Mouse (Mus musculus) right cerebral cortex, postnatal 25 days (tissue): ENCODE data around the gene Ppat.
"Not testable (repeated sequence)": the region's sequence is repeated elsewhere in the genome, so short reads cannot be mapped to it uniquely, and the experiment has no call there.

ENCODE experiments used
- DNase-seq: peaks from one replicate; pipeline ENCODE4 v3.0.0; 2022

Ppat gene

GRCm38 (mm10) chr5:76947142-76947541 is 4.2 kb downstream of the Ppat start:
- DNase-seq: no peak

DNA sequence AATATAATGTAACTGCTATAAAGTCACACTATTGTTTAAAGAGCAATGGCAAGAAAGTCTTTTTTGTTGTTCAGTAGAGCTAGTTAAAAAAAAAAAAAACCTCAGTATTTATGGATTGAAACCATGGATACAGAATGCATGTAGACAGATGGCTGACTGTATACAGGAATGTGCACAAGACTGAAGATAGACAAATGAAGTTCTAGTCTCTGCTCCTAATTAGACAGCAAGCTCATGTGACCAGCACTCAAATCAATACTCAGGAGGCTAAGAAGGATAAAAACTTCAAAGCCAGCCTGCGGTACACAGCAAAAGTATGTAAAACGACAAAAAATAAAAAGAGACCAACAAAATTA is 5.7 kb downstream of the Ppat start:
- no peak for DNase-seq

GRCm38 (mm10) chr5:76944965-76945677 is 6.3 kb downstream of the Ppat start:
- no peak for DNase-seq

DNA sequence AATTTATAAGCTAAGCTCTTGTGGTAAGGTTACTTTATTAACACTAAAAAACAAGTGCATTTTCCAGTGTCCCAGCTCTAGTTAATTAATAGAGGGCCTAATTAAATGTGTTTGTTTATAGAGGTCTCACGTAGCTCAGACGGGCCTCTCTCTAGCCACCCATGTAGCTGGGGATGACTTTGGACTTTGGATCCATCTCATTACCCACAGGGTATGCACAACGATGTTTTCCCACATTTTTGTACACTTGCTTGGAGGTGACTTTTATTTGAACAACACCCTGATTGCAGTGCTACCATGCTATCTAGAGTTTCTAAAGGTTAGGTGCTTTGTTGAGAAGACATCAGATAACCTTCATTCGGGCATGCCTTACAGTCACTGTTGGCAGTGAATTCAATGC is 8.9 kb downstream of the Ppat start:
- no peak for DNase-seq

- DNase-seq: no peak
Observed at GRCm38 (mm10) chr5:76941975-76942374, 9.4 kb downstream of the Ppat start.

GRCm38 (mm10) chr5:76939717-76940116 is 11.7 kb downstream of the Ppat start:
- no peak for DNase-seq

DNA sequence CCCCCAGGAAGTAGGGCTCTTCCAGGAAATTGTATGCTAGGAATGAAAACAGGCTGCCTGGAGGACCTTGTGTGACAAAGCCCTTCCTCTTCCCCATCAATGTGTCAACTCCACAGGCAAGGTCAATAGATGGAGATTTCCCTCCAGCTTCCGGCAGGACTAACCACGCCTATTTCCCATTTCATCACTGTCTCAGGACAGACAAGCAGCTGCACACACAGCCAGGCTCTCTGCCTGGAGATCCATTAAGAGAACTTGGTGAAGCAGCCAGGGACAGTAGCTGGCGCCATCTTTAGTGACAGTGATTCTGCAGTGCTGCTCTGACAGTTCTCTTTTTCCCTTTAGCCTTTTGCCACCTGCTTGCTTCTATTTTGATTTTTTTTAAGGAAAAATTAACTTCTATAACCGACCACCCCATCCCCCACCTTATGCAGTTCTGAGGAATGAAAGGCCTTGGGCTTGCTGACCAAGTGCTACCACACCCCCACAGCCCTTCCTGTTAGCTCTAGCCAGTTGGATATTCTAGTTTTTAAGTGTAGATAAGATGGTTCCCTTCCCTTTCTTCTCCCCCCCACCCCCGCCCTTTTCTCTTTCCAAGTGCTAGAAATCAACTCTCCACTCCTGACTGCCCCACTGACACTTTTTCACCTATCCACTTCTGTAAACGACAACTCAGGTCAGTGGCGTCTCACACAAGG is 22.0 kb downstream of the Ppat start:
- DNase-seq: no peak

- DNase-seq: no peak
Observed at GRCm38 (mm10) chr5:76928124-76928832, 23.1 kb downstream of the Ppat start.

GRCm38 (mm10) chr5:76924296-76924695 is 27.1 kb downstream of the Ppat start:
- no peak for DNase-seq

DNA sequence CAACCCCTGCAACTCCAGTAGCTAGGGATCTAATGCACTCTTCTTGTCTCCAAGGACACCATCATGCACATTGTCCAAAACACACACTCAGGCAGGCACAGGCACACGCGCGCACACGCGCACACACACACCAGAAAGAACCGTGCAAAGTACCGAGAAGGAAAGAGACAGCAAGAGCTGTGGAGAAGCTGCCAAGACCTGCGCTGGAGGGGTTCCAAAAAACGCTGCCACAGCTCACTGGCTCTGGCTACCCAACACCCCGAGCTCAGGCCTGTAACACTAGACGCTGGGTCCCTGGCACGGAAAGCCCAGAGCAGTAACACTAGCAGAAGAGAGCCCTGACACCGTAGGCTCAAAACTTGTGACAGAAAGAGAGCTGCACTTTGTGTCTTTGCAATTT is 27.9 kb downstream of the Ppat start:
- peak; percentile 42 for DNase-seq

DNA sequence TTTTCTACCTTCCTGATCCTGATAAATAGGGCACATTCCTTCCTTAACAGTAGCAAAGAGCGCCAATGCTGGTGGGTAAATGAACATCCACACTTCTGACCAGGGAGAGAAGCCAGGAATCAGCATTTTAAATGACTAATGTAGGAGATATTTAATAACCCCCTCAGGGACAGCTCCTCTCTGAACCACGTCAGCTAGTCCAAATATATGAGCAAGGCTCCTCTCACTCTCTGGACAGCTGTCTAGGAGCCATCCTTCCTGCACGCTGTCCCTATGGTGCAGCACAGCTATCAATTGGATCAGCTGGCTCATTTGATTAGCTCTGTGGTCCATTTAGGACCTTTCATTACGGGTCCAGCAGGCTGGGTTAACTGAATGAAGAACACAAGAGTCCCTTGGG is 28.5 kb downstream of the Ppat start:
- DNase-seq: no peak

GRCm38 (mm10) chr5:76912522-76912921 is 38.9 kb downstream of the Ppat start:
- DNase-seq: not testable (repeated sequence)

GRCm38 (mm10) chr5:76910807-76911206 is 40.6 kb downstream of the Ppat start:
- no peak for DNase-seq

DNA sequence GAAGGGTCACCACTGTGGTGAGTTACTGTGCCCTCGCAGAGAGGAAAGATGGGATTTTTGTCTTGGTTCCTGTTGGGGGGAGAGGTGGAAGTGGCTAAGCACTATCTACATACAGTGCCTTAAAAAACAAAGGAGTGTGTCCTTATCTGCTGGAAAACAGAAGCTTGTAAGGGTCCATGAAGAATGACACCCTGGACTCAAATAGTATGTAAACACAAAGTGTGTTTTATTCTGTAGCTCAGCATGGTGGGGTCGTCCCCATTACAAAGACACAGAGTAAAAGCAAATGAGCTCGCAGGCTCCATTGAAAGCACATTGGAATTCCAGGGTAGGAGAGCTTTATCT is 45.3 kb downstream of the Ppat start:
- no peak for DNase-seq

- DNase-seq: peak; percentile 96
Observed at GRCm38 (mm10) chr5:76905405-76906154, 45.8 kb downstream of the Ppat start, which contains the start of gene Aasdh. Aasdh (minus strand) TSS chr5:76905514.

- no peak for DNase-seq
Observed at GRCm38 (mm10) chr5:76904713-76905404, 46.5 kb downstream of the Ppat start.

DNA sequence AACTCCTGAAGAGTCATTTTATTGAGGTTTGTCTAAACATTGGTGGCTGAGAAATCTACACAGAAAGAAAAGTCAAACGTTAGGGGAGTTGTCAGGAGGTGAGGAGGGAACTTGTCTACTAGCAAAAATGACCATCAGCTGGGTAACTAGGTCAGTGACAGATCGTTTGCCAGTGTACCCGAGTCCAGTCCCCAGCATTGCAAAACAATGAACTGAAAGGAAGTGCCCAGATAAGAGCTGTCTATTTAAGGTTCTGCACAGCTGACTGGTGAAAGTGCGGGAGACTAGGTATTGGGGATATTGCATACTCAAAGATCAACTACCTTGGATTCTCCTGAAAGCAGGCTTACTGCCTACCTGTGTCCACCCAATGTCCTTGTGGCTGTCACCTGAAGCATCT is 49.2 kb downstream of the Ppat start:
- DNase-seq: no peak

GRCm38 (mm10) chr5:76893084-76893483 is 58.3 kb downstream of the Ppat start:
- DNase-seq: no peak

- DNase-seq: no peak
Observed at GRCm38 (mm10) chr5:76892608-76893007, 58.8 kb downstream of the Ppat start.

GRCm38 (mm10) chr5:76887011-76887410 is 64.4 kb downstream of the Ppat start:
- DNase-seq: no peak

GRCm38 (mm10) chr5:76884107-76884506 is 67.3 kb downstream of the Ppat start:
- no peak for DNase-seq

DNA sequence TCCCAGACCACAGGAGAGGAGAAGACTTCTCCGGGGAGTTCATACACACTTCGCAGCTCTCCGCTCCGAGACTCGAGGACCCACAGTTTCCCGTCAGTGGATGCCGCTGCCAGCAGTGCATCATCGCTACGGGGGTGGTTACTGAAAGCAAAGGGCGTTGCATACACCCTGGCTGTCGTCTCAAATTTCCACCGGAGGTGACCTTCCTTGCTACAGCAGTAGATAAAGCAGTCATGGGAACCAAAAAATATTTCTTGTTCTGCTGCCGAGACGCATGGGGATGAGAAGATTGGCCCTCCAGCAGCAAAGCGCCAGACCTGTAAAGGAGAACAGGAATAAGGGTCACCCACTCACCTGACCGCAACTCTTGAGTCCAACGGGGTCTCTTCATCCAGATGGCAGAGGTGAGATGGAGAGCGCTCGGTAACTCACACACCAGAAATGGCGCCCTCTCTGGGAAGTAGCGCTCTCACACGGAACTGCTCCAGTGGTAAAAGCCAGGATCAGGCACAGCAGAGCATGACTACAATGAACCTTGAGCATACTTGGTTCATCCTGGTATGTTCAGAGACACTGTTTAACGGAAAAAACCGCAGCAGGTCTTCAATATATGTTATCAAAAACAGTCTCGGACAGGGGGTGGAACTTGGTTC is 75.1 kb downstream of the Ppat start:
- DNase-seq: no peak
